Mouse (Mus musculus): ENCODE measurements around the gene Fam149a.
A peak's percentile ranks its signal among the peaks of the same experiment; 100 is the strongest.
"Not testable (repeated sequence)": the region's sequence is repeated elsewhere in the genome, so short reads cannot be mapped to it uniquely, and the experiment has no call there.

Gene Fam149a

GRCm38 (mm10) chr8:45332685-45333409, 49.2 kb downstream of the Fam149a start, which contains the start of gene Cyp4v3:
Gene Cyp4v3 (minus strand): TSS chr8:45333216.
- DNase-seq: peak; percentile 75 to 81

GRCm38 (mm10) chr8:45330856-45331255, 51.2 kb downstream of the Fam149a start:
- no peak for DNase-seq

GRCm38 (mm10) chr8:45329206-45329980, 52.7 kb downstream of the Fam149a start:
- no peak for DNase-seq

GRCm38 (mm10) chr8:45327076-45327475, 55.0 kb downstream of the Fam149a start:
- DNase-seq: not testable (repeated sequence)

GRCm38 (mm10) chr8:45324151-45324550, 57.9 kb downstream of the Fam149a start:
- no peak for DNase-seq

- no peak for DNase-seq
Observed at GRCm38 (mm10) chr8:45321365-45321764, 60.7 kb downstream of the Fam149a start.

- no peak for DNase-seq
Observed at GRCm38 (mm10) chr8:45320930-45321329, 61.2 kb downstream of the Fam149a start.

GRCm38 (mm10) chr8:45310967-45311366, 71.1 kb downstream of the Fam149a start:
- DNase-seq: no peak

GRCm38 (mm10) chr8:45308366-45308765, 73.7 kb downstream of the Fam149a start, which contains the start of gene Gm45753:
Gene Gm45753 (minus strand): TSS chr8:45308466.
- DNase-seq: no peak

- no peak for DNase-seq
Observed at GRCm38 (mm10) chr8:45305479-45305878, 76.6 kb downstream of the Fam149a start.

GRCm38 (mm10) chr8:45304354-45304753, 77.7 kb downstream of the Fam149a start:
- no peak for DNase-seq

- no peak for DNase-seq
Observed at GRCm38 (mm10) chr8:45302390-45302789, 79.7 kb downstream of the Fam149a start.

- DNase-seq: no peak
Observed at GRCm38 (mm10) chr8:45295276-45295675, 86.8 kb downstream of the Fam149a start.

- DNase-seq: no peak
Observed at GRCm38 (mm10) chr8:45294687-45295086, 87.4 kb downstream of the Fam149a start, which contains the start of gene Klkb1. Gene Klkb1 (minus strand): TSS chr8:45294859.

- DNase-seq: no peak
Observed at GRCm38 (mm10) chr8:45291790-45292189, 90.3 kb downstream of the Fam149a start.

Measured in kidney, postnatal 36 days (tissue).